Mouse (Mus musculus): ENCODE results near the gene Slc25a39.

The Slc25a39 gene

DNA sequence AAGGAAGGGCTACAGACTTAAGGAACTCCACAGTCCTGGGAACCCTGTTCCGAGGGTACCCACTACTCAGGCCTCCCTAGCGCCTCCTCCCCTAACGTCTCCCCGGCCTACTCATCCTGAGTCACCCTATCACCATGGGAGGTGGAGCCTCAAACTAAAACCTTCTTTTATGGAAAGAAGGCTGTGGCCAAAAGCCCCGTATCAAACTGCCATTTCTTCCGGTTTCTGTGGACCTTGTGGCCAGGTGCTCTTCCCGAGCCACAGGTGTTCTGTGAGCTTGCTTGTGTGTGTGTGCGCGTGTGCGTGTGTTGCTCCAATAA lies 28.7 kb upstream of the Slc25a39 start:
- no peak for DNase-seq (ENCODE audit: low spot score)

DNA sequence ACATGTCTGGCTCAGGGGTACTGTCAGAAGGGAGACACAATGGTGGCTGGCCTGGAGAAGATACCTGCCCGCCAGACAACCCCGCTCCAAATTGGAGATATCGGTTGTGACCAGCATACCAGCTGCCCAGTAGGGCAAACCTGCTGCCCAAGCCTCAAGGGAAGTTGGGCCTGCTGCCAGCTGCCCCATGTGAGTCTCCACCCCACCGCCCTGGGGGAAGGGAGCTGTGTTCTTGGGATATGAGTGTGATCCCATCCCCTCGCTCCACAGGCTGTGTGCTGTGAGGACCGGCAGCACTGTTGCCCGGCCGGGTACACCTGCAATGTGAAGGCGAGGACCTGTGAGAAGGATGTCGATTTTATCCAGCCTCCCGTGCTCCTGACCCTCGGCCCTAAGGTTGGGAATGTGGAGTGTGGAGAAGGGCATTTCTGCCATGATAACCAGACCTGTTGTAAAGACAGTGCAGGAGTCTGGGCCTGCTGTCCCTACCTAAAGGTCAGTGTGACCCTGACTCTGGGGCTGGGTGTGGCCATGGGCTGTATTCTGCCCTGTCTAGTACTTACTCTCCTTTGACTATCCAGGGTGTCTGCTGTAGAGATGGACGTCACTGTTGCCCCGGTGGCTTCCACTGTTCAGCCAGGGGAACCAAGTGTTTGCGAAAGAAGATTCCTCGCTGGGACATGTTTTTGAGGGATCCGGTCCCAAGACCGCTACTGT lies 28.2 kb upstream of the Slc25a39 start:
- DNase-seq (ENCODE audit: low spot score): peak; percentile 36

DNA sequence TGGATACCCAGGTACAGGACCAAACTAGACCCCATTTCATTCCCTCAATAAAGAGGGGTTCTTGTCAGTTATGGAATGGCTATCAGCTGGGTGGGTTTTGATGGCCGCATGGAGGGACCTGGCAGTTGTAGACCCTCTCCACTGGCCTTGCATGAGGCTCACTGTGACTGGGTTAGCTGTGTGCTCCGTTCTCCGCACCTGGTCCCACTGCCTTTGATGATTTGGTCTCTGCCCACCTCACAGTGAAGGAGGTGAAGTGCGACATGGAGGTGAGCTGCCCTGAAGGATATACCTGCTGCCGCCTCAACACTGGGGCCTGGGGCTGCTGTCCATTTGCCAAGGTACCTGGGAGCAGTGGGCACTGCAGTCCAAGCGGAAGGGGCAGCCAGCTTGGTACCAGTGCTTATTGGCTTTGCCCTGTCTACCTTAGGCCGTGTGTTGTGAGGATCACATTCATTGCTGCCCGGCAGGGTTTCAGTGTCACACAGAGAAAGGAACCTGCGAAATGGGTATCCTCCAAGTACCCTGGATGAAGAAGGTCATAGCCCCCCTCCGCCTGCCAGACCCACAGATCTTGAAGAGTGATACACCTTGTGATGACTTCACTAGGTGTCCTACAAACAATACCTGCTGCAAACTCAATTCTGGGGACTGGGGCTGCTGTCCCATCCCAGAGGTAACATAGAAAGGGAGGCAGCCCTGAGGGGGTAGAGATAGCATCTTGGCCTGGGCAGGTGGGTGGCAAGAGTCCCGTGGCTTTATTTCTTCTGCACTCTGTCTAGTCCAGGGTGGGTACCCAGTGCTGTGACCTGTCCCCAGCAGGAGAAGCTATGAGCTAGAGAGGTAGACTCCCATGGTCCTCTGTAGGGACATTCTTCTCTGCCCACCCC lies 27.3 kb upstream of the Slc25a39 start:
- no peak for DNase-seq (ENCODE audit: low spot score)

DNA sequence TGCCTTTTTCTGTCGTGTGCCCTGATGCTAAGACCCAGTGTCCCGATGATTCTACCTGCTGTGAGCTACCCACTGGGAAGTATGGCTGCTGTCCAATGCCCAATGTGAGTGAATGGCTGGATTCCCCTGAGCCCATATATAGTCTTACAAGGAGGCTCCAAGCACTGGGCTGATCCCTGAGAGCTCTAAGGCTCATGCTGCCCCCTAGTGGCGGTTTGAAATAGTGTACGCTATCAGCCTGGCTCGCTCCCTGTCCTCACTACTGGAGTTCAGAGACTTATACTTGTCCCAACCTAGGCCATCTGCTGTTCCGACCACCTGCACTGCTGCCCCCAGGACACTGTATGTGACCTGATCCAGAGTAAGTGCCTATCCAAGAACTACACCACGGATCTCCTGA lies 26.7 kb upstream of the Slc25a39 start:
- peak; percentile 90 for DNase-seq (ENCODE audit: low spot score)

DNA sequence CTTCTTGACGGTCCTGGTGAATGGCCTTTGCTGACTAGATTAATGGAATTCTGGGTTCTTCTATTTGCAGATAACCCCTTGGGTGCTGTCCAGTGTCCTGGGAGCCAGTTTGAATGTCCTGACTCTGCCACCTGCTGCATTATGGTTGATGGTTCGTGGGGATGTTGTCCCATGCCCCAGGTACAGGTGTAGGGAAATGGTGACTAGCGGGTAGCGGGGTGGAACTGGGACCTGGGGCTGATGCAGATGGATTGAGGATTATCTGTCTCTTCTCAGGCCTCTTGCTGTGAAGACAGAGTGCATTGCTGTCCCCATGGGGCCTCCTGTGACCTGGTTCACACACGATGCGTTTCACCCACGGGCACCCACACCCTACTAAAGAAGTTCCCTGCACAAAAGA lies 26.1 kb upstream of the Slc25a39 start:
- no peak for DNase-seq (ENCODE audit: low spot score)

DNA sequence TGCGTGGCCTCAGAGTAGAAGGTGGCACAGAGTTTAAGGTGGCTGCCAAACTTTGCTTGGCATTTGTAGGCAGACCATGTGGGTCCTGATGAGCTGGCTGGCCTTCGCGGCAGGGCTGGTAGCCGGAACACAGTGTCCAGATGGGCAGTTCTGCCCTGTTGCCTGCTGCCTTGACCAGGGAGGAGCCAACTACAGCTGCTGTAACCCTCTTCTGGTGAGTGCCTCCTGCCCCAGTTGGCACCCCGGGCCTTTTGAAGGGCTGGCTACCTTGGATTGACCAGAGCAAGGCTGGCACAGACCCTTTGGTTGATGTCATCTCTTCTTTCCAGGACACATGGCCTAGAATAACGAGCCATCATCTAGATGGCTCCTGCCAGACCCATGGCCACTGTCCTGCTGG lies 25.1 kb upstream of the Slc25a39 start:
- DNase-seq (ENCODE audit: low spot score): peak; percentile 37

DNA sequence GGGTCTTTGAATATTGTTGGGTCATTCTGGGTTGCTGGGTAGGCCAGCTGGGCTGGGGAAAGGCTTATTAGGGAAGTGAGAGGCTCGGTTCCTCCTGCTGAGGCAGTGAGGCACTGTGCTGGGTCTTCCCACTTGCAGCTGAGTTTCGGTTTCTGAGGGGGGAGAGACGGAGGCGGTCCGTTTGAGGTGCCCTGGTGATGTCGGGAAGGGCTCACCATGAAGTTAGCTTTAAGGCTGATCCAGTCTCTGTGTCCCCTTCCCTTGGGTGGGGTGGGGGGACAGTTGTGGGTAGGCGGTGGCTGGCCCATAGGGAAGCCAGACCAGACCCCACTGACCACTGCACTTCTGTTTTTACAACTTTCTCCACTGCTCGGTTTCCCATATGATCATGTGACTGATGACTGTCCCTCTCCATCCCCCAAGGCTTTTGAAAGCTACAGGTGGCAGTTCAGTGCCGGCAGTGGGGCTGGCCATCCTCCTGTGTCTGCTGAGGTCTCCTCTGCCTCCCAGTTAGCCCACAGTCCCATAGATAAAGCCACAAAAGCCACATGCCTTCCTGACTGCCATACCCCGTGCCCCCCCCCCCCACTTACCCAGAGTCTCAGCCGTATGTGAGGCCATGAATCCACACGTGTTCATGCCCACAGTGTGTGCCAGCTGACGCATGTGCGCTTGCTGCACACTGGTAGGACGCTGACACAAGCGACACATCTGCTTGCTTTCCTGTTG lies 24.5 kb upstream of the Slc25a39 start:
- DNase-seq (ENCODE audit: low spot score): peak; percentile 46

DNA sequence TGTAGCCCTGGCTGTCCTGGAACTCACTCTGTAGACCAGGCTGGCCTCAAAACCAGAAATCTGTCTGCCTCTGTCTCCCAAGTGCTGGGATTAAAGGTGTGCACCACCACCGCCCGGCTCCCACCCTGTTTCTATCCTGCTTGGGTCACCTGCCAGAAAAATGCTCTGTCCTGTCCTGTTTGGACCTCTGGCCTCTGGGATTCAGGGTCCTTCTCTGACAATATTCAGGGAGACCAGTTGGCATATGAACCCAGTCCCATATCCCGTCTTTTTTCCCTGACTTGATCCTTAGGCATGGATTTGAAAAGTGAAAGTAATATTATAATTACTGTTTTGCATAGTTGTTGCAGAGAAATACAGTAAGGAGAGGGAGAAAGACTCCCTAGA lies 24.0 kb upstream of the Slc25a39 start:
- no peak for DNase-seq (ENCODE audit: low spot score)

DNA sequence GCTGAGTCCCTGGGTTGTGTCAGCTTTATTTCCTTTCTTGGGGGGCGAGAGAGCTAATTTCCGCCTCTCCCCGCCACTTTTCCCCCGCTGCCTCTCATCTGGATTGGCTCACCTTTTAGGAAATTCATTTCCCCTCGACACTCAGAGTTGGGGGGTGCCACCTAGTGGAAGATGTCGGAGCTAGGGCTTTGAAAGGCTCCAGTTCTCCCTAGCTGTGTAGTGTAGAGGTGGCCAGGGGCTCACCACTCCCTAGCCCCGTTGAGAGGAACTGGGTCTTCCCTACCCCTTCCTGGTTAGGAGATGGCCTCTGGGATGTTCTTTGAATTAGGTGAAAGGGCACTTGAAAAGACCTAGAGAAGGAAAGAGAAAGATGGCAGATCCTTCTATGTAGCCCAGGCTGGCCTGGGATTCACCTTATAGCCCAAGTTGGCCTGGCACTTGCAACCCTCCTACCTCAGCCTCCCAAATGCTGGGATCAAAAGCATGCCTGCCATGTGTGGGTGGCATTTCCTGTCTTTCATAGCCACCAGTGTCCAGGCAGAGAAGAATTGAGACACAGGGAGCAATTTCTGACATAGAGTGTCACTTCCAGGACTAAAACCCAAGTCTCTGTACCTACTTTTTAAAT lies 23.4 kb upstream of the Slc25a39 start:
- DNase-seq (ENCODE audit: low spot score): peak; percentile 87

DNA sequence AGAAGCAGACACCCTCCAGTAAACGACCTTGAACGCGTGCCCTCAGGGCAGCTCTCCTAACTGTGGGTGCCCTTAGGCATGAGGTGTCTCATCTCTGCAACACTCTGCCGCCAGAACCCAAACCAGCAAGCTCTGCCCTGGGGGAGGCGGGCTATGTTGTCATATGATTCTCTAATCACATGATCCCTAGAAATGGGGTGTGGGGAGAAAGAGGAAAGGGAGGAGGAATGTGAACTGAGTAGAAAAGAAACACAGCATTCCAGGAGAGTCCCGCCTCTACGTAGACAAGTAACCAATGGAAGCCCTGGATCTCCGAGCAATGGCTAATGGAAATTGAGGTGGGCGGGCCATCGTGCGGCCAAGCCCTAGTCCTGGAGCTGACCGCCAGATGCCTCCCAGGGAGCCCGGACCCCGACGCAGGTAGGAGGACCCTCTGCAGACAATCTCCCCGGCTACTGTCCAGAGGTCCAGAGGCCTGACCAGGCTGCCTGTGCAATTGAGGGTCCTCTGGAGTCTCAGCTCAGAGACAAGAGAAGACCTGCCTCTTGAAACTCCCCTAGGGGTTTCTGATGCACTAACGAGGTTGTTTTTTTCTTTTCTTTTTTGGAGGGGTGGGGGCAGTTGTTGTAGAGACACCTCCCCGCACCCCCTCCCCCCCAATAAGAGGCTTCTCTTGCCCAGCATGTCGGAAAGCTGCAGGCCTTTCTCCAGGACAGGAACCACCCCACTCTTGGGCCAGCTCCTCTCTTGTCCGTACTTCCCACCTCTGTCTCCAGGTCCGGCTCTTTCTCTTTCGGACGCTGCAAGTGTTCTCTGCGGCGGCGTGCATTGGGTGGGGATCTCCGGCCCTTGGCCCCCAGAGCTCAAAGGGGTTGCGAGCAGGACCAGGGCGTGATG lies 22.6 kb upstream of the Slc25a39 start, which contains the start of gene Grn:
Gene Grn (plus strand): TSS at position 195 of the 897 bp plus-strand sequence.
- DNase-seq (ENCODE audit: low spot score): peak; percentile 95

DNA sequence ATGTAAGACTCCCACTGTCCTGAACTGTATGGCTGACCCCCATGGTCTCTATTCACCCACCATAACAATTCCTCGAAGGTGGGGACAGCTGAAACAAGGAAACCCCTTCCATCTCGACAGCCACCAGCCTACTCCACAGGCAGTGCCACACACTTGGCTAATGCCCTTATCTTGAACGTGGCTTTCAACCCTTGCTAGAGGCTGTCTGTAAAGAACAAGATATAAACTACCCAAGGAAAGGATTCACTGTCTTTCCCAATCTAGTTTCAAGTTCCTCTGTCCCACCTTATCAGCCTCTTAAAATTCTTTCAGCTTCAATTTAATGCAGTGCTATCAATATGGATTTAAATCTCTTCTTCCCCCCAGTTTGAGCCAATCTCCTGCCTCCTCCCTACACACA lies 21.8 kb upstream of the Slc25a39 start:
- DNase-seq (ENCODE audit: low spot score): no peak

DNA sequence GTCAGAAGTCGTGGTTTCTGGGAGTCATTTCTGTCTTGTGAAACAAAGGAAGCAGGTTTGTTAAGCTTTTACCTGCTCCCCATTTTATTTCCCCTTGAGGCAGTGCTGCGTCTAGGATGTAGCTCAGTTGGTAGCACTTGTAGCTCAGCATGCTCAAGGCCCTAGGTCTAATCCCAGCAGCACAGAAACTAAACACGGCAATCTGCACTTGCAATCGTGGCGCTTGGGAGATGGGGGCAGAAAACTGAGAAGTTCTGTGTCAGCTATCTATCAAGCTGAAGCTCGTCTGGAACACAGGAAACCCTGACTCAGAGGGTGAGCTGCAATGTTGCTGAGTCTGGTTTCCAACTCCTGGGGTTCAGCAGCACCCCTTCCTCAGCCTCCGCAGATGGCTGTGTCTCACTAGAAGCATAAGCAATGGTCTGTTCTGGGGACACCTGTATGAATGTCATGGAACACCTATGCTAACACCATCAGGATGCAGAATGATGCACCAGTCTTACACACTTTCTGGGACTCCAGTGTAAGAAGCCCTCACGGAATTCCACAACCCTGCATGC lies 21.3 kb upstream of the Slc25a39 start:
- no peak for DNase-seq (ENCODE audit: low spot score)

DNA sequence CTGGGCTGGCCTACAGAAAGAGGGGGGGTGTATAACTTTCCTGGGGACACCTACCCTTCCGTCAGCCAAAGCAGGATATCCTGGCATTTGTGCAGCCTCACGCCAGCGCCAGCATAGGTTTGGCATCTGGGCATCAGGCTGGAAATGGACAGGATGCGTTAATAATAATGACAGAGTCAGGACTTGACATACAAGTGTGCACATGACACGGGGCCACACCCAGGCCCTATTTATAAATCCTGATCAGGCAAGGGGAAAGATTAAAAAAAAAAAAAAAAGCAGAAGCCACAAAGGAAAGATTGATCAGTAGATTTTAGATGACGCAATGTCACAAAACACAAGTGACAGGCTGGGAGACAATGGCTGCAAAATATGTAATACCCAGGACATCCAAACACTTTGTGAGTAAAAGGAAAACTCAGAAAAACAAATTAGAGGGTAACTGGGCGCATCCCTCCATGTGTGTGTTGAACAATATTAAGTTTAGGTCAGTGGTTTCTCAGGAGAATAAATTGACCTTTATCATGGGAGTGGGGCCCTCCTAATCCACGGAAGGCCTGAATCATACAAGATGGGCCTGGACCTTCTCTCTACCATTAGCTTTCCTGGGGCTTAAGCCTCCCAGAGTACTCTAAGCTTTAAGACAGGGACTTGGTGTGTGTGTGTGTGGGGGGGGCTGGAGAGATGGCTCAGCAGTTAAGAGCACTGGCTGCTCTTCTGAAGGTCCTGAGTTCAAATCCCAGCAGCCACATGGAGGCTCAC lies 18.0 kb upstream of the Slc25a39 start:
- no peak for DNase-seq (ENCODE audit: low spot score)

DNA sequence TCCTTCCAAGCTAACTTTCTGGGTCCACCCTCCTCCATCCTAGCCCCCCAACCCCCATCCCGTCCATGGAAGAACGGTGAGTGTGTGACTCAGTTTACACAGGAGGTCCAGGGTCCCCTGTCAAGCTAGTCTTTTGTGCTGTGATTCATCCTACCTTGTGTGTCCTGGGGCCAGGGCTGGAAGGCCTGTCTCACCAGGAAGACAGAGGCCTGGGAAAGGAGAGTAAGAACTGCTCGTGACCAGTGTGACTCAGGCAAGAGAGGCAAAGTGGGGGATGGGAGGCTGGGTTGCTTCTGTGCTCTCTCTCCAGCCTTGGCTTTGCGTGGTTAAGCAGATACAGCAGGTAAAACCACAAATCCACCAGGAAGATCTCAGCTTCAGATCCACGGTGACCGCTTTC lies 16.9 kb upstream of the Slc25a39 start:
- DNase-seq (ENCODE audit: low spot score): no peak

DNA sequence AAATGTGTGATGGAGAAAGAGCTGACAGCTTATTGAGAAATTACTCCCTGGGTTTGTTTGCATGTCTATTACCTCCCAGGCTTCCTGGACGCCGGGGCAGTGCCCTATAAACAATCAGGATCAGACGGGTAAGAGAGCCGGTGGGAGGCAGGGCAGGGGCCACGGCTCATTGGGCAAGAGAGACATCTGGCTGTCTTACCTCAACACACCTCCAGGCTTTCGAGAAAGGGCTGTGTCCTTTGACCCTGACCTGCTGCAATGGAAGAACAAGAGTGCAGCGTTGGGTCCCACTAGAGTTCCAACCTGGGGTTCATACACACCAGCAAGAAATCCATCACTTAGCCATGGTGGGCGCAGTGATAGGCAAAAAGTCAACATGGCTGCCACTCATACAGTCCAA lies 13.8 kb upstream of the Slc25a39 start:
- no peak for DNase-seq (ENCODE audit: low spot score)

DNA sequence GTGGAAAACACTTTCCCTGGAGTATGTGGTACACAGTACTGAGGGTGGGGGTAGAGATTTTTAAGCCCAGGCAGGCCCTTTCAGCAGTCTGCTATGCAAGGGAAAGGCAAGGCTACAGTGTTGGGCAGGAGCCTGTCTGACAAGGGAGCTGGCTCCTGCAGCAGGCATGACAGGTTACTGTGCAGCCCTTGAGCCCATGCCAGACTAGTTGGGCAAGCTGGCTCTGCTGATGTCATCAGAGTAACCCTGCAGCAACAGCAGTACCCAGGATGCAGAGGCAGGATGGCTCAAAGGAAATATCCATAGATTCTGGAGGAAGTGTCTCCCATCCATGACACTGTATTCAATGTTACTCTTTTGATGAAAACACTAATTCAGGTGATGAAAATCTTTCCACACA lies 11.1 kb upstream of the Slc25a39 start:
- DNase-seq (ENCODE audit: low spot score): no peak

DNA sequence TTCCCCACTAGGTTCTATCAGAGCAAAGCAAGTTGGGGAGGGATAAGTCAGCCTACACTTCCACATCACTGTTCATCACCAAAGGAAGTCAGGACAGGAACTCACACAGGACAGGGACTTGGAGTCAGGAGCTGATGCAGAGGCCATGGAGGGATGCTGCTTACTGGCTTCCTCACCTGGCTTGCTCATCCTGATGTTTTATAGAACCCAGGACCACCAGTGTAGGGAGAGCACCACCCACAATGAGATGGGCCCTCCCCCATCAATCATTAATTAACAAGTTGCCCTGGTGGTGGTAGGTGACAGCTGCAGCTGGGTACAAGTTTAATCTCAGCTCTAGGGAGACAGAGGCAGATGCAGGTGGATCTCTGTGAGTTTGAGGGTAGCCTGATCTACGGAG lies 9.4 kb upstream of the Slc25a39 start:
- DNase-seq (ENCODE audit: low spot score): no peak

DNA sequence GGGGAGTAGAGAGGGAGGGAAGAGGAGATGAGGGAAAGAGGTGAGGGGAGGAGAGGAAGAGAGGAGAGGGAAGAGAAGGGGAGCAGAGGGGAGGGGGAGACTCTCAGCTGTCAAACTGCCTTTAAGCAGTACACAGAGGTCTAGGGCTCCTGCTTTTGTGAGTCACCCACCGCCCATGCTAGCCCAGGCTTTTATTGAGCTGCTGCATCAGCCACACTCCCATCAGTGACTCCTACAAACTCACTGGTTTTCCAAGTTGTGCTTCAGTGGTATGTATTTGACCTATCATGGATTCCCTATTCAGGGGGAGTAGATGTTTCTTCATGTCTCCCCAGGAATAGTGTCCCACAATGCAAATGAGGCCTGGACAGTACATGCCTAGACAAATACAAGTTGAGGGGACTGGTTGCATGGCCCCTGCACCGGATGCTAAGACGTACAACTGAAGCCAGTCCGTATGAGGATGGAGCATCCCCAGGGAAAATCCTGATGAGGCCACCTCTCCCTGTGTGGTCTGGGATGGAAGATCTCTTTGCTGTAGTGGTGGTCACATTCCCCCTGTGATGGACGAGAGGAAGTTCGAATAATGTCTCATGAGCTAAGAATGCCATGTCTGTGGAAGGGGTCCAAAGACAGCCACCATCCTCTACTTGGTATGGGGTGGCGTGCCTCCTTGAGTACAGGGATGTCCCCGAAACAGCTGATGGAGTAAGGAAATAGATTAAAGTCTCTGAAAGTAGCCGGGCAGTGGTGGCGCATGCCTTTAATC lies 7.5 kb upstream of the Slc25a39 start:
- DNase-seq (ENCODE audit: low spot score): no peak

DNA sequence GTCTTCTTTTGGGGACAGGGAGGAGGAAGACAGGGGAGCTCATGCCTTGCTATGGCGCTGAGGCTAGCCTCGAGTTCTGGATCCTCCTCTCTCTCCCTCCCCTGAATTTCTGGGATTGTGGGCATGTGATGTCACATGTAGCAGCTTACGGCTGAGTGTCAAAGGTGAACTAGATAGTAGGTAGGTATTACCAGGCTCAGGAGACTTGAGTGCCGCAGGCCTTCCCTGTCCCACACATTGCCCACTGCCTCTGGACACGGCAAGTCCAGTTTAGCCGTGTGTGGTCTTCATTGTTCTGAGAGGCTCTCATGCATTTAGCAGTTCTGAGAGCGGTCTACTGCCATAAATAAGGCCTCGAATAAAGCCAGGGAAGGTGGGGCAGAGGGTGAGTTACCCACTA lies 5.3 kb upstream of the Slc25a39 start:
- DNase-seq (ENCODE audit: low spot score): no peak

DNA sequence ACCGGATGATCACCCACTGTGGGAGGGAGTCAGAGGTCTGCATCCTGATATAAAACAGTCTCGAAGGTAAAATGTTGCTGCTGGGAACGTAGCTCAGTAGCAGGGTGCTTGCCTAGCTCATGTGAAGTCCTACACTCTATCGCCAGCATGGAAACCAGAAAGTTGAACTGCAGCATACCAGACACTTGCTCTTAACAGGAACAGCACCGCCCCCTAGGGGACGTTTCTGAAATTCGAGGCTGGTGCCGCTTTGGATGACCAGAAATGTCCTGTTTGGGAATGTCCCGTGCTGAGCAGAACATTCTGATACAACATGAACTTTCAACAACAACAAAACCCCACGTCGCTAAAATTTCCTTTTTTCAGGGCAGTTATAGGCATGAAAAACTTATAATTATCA lies 4.0 kb upstream of the Slc25a39 start:
- peak; percentile 96 for DNase-seq (ENCODE audit: low spot score)
